Mouse (Mus musculus): ENCODE results near the gene Ubap2.

GRCm38 (mm10) chr4:41284087-41284486 lies 9.1 kb upstream of the Ubap2 start:
- TF ChIP-seq CTCF (IDR thresholded peaks at IDR 0.05; ENCODE audit: low read depth), result no peak
- TF ChIP-seq EP300 (IDR thresholded peaks at IDR 0.05; ENCODE audit: low read depth), result no peak

Data from heart, postnatal 0 days (tissue).